Mouse (Mus musculus) small intestine, adult 2 months (tissue): ENCODE measurements around the gene Fat3.

Source experiments
- CTCF ChIP-seq: fragments of 200-500 bp; IDR thresholded peaks from 2 replicates; pipeline ENCODE4 v1.5.1; 2012; ENCODE audit warnings: low read depth, mild to moderate bottlenecking, control low read depth, inconsistent platforms, low read length, moderate library complexity, mixed read lengths; ENCODE audit not compliant: insufficient replicate concordance, insufficient read length; ENCODE audit errors: extremely low read depth
- POLR2A ChIP-seq: fragments of 200-500 bp; IDR thresholded peaks from 2 replicates; pipeline ENCODE4 v1.6.1; 2012; ENCODE audit warnings: low read depth, mild to moderate bottlenecking, control low read depth, inconsistent platforms, low read length, moderate library complexity

- TF ChIP-seq POLR2A (no peak), CTCF (no peak)
These were observed 147.9 kb downstream of the Fat3 start for GRCm38 (mm10) chr9:16353049-16353724.
